Mouse (Mus musculus) kidney, adult 2 months (tissue): ENCODE data around the gene Sgsm2. TPM values are rescaled to one million over a fixed set of nuclear protein-coding genes. Genes with fewer than 3 reads are reported as not detected.

Experiments used
- DNase-seq: peaks from one replicate; pipeline ENCODE4 v3.0.0; 2021
- H3K27ac ChIP-seq: fragments of 200-500 bp; 2 replicates; pipeline ENCODE4 v1.5.1; 2012; ENCODE audit warnings: low read depth, low read length, control low read depth, inconsistent platforms; ENCODE audit not compliant: insufficient read depth
- H3K27me3 ChIP-seq: fragments of 200-500 bp; replicated peaks from 2 replicates; pipeline ENCODE4 v1.6.1; 2012; ENCODE audit warnings: mild to moderate bottlenecking, moderate library complexity, low read length, inconsistent platforms; ENCODE audit not compliant: control insufficient read depth, insufficient read depth
- H3K36me3 ChIP-seq: fragments of 200-500 bp; 2 replicates; pipeline ENCODE4 v1.6.1; 2012; ENCODE audit warnings: mild to moderate bottlenecking, moderate library complexity, low read length, inconsistent platforms; ENCODE audit not compliant: control insufficient read depth, insufficient read depth
- H3K4me1 ChIP-seq: fragments of 200-500 bp; 2 replicates; pipeline ENCODE4 v1.6.1; 2011; ENCODE audit warnings: low read length; ENCODE audit not compliant: control insufficient read depth, insufficient read depth
- H3K4me3 ChIP-seq: fragments of 200-500 bp; 2 replicates; pipeline ENCODE4 v1.5.1; 2011; ENCODE audit warnings: mild to moderate bottlenecking, low read depth, low read length, control low read depth; ENCODE audit not compliant: insufficient read depth
- CTCF ChIP-seq: fragments of 200-500 bp; conservative IDR thresholded peaks from 2 replicates; pipeline ENCODE4 v1.5.1; 2011; ENCODE audit warnings: low read depth, mild to moderate bottlenecking, control low read depth, low read length, moderate library complexity, mixed read lengths; ENCODE audit not compliant: insufficient read depth, insufficient read length
- POLR2A ChIP-seq: fragments of 200-500 bp; IDR thresholded peaks from one replicate; pipeline ENCODE4 v1.6.1; 2011; ENCODE audit warnings: low read depth, low read length, control low read depth
- WGBS: fragments of 180-500 bp; shearing (Covaris S2); methylation state at CpG from one replicate; pipeline ENCODE4 v1.1.7; 2018; 5-methylcytosine and 5-hydroxymethylcytosine counted together
- polyA plus RNA-seq: library from polyadenylated mRNA; depleted of rRNA; stranded (reverse); fragments of >200 nt; gene quantifications from 2 replicates; pipeline ENCODE4 v1.2.3, GENCODE M21; 2012

Gene Sgsm2
- polyA plus RNA-seq, 1 experiment: 27.5 TPM

GRCm38 (mm10) chr11:74837056-74837693 is 59.7 kb downstream of the Sgsm2 start:
- H3K4me1 ChIP-seq: peaks cover 56% of the 10 kb centered on the region
- no peak for TF ChIP-seq POLR2A
- no peak for TF ChIP-seq CTCF
- H3K36me3 ChIP-seq: no peaks in the 10 kb centered on the region
- peak overlapping the region; percentile 46 for H3K27ac ChIP-seq
- WGBS: 56% methylated on average over 16 of the region's 16 CpGs
- H3K4me3 ChIP-seq: peak overlapping the region; percentile 63
- no peaks in the 10 kb centered on the region for H3K27me3 ChIP-seq
- no peak for DNase-seq

GRCm38 (mm10) chr11:74836225-74837055 is 60.4 kb downstream of the Sgsm2 start:
- H3K4me3 ChIP-seq: no peak overlapping the region
- H3K36me3 ChIP-seq: no peaks in the 10 kb centered on the region
- no peak for DNase-seq
- H3K27me3 ChIP-seq: no peaks in the 10 kb centered on the region
- WGBS: 90% methylated on average over 22 of the region's 22 CpGs
- H3K27ac ChIP-seq: no peak overlapping the region
- no peak for TF ChIP-seq CTCF
- TF ChIP-seq POLR2A: no peak
- H3K4me1 ChIP-seq: peaks cover 49% of the 10 kb centered on the region

GRCm38 (mm10) chr11:74835593-74836224 is 61.2 kb downstream of the Sgsm2 start:
- H3K27ac ChIP-seq: no peak overlapping the region
- H3K27me3 ChIP-seq: no peaks in the 10 kb centered on the region
- H3K36me3 ChIP-seq: no peaks in the 10 kb centered on the region
- no peak for DNase-seq
- 63% methylated on average over 6 of the region's 6 CpGs for WGBS
- peaks cover 43% of the 10 kb centered on the region for H3K4me1 ChIP-seq
- TF ChIP-seq POLR2A (no peak), CTCF (no peak)
- no peak overlapping the region for H3K4me3 ChIP-seq

GRCm38 (mm10) chr11:74834650-74835277 is 62.1 kb downstream of the Sgsm2 start:
- H3K27ac ChIP-seq: peak overlapping the region; percentile 61
- no peak for TF ChIP-seq POLR2A
- TF ChIP-seq CTCF: no peak
- WGBS: 14% methylated on average over 5 of the region's 5 CpGs
- no peak overlapping the region for H3K4me3 ChIP-seq
- no peaks in the 10 kb centered on the region for H3K27me3 ChIP-seq
- H3K36me3 ChIP-seq: no peaks in the 10 kb centered on the region
- peaks cover 34% of the 10 kb centered on the region for H3K4me1 ChIP-seq
- DNase-seq: no peak

- Histone ChIP-seq H3K36me3 (no peaks in the 10 kb centered on the region), H3K27me3 (no peaks in the 10 kb centered on the region), H3K4me1 (peaks cover 32% of the 10 kb centered on the region), H3K4me3 (no peak overlapping the region), H3K27ac (peak overlapping the region; percentile 61)
- WGBS: 3% methylated on average over 1 of the region's 1 CpGs
- TF ChIP-seq POLR2A (no peak), CTCF (0 out of 2 replicates have a peak, but pooled peaks have one; percentile 15)
- no peak for DNase-seq
These were observed 62.6 kb downstream of the Sgsm2 start for GRCm38 (mm10) chr11:74834359-74834638.

DNA sequence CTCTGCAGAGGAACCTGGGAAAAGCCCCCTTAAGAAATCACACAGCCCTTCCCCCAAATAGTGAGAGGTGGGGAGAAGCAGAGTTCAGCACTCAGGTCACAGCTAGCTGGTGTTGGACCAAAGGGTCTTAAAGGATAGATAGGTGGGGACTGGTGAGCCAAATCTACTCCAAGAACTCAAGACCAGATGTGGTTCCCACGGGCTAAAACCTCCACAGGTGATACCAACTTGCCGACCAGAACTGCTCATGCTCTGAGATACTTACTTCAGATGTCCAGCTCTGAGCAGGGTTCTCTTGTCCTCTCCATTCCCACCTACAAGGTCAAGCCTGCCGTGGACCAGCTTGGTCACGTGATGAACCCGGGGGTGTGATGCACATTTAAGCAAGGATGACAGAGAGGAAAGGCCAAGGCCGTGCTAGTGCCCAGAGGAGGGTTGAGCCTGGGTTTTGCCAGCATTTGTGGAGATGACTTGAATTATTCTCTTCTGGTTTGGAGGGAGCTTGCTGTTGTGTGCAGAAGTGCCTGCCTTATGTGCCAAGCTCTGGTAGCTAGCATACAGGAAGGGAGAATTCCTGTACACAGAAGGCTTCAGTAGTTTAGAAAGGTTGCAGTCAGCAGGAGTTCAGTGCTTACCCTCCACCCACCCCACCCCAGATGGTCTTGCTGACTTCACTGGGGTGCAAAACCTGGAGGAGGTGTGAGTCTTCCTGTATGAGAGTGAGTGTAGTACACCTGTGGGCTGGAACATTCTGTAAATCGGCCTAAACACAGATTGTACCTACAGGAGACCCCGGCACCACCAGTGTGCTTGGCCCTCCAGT is 63.1 kb downstream of the Sgsm2 start:
- TF ChIP-seq CTCF (no peak), POLR2A (no peak)
- no peak overlapping the region for H3K4me3 ChIP-seq
- H3K36me3 ChIP-seq: no peaks in the 10 kb centered on the region
- peaks cover 32% of the 10 kb centered on the region for H3K4me1 ChIP-seq
- no peaks in the 10 kb centered on the region for H3K27me3 ChIP-seq
- peak overlapping the region; percentile 61 for H3K27ac ChIP-seq
- 50% methylated on average over 8 of the region's 8 CpGs for WGBS
- peak; percentile 61 for DNase-seq
